Mouse (Mus musculus) liver, postnatal 0 days (tissue): ENCODE measurements around the gene Tshz2.

Source experiments
- CTCF ChIP-seq: sonication (generic); IDR thresholded peaks from 2 replicates; pipeline ENCODE4 v1.5.1; 2016; ENCODE audit warnings: antibody characterized with exemption, low read depth
- EP300 ChIP-seq: IDR thresholded peaks from 2 replicates; pipeline ENCODE4 v1.6.1; 2016; ENCODE audit warnings: antibody characterized with exemption, low read depth, mild to moderate bottlenecking

- no peak for TF ChIP-seq CTCF
- no peak for TF ChIP-seq EP300
These were observed 41.0 kb downstream of the Tshz2 start for GRCm38 (mm10) chr2:169673786-169674185.
